Mouse (Mus musculus): Measurements from ENCODE around the gene Dcbld2.

Gene Dcbld2

DNA sequence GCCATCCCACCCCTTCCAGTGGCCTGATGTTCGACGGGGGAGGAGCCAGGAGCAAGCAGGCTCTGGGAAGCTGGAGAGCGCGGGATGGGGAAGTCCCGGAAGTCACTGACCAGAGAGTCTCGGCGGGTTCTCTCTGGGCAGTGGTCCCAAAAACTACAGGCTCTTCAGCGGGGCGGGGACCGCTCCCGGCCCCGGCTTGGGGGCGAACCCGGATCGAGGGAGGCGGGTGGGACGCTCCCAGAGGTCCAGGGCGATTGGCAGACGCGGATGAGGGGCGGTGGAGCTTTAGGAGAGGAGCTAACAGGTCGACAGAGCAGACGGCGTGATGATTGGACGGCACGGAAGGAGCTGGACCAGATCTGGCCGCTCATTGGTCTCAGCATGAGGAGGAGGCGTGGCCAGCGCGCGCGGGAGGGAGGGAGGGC, at the start of gene Dcbld2:
TSS of gene Dcbld2 (plus strand) at position 382 of the 425 bp plus-strand sequence.
- DNase-seq: peak; percentile 90

DNA sequence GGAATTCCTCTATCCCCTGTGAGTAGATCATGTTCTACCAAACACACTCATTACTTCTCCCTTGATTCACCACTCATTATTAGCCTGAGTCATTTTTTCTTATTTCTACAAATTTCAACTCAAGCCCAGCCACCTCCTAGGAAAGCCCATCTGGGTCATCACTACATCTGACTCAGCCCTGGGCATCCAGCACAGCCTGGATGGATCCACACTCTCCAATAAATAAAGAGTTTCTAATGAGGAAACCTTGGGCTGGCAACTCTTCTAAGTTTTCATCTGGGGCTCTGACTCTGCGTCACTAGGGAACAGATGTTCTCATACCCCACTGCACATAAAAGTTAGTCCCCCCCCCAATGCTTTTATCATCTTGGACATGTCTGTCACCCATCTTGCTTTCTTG, 31.1 kb upstream of the Dcbld2 start:
- DNase-seq: no peak

DNA sequence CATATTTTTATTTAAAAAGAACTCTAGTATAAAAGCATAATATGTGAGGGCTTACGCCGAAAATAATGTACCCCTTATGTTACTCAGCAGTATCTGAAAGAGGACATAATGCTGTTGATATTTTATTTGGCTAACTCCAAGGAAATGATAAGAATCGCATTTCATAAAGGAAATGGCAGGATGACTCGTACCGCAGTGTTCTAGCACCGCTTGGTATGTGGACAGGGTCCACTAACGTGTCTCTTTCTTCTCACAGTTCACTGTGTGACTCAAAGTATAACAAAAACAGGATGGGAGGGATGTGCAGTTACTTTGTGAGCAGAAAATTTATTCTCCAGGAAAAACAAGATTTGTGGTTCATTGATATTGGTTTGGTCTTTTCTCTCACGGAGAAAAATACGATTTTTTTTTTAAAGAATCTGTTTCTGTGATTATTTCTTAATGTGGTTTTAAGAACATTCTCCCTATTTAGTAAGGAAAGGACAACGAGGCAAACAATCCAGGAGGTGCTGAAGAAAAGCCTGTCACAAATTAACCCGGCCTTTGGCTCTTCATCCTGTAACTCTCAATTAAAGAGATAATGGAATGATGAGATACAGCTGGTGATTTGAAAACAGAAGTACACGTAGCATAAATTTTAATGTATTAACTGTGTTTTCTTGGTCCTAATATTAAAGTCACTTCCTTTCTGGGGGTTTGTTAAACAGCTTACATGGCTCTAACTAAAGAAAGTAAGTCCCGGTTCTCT, 30.3 kb upstream of the Dcbld2 start:
- no peak for DNase-seq

DNA sequence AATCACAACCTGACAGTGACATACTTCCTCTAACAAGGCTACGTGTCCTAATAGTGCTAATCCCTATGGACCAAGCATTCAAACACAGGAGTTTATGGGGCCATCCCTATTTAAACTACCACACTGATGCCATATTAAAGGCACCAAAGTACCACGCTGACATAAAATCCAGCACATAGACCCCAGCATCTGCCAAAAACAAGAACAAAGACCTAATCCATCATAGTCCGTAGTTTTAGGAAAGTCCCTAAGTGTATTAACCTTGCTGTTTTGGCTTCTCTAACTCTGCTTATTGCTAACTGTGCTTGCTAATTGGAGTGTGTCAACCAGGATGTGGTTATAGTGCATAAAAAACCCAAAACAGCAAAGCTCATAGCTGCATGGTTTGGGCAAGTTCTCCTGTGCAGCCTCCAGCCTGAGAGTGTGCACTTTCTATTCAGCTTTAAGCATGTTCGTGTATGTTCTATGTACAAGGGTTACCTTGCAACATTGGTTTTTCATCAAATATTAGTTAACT, 21.9 kb upstream of the Dcbld2 start:
- DNase-seq: no peak

DNA sequence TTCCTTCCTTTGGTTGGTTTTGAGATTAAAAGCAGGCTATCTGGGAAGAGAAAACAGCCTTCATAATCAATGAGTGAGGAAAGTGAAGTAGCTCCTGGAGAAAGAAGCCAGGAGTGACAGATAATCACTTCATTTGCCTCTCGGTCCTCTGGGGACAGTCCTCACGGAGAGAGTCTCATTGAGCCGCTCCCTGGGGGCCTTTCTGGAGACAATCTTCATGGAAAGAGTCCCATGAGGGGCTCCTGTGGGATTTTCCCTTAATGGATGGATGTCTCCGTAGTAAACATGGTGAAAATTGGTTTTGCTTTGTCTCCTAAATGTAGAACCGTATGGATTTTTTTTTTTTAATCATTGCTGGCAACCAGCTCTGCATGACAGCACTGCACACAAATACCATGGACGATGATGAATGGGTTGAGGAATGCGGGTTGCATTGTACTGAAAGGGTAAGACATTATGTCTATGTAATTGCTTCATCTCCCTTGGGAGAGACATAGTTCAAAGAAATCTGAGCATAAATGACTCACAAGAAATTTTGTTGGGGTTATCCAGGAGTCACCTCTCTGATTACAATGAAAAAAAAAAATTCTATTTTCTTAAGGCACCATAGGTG, 19.0 kb upstream of the Dcbld2 start:
- DNase-seq: no peak

DNA sequence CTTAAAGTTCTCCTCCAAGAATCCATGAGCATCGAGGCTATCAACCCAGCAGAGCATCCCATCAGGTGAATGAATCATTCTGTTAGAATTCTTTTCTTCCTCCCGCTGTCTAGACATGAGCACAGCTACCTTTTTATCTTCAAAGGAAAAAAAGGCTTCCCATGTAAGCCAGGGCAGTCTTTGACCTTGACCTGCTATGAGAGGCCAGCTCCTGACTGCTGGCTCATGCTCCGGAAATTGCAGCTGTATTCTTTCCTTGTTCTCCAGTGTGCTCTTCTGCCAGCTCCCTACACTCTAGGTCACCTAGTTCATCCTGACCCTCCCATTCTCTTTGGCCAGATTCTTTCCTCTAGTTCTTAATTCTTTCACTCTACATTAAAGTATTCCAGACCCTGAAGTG, 15.2 kb upstream of the Dcbld2 start:
- DNase-seq: no peak

DNA sequence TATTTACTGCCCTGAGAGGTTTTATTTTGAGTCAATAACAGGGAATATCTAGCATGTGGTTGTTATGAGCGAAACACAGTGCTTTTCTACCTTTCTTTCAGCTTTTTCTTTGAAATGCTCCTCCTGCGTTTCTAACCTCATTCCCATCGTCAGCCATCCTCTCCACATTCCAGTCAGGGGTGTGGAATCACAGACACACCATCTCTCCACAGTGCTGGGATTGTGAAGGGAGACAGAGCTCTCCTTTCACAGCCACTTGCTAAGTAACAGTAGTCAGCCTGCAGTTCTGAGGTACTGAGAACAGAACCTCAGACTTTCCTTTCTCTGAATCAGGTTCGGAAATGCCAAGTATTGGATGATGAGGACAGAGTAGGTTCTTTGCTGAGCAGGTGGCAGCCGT, 14.1 kb upstream of the Dcbld2 start:
- DNase-seq: no peak

DNA sequence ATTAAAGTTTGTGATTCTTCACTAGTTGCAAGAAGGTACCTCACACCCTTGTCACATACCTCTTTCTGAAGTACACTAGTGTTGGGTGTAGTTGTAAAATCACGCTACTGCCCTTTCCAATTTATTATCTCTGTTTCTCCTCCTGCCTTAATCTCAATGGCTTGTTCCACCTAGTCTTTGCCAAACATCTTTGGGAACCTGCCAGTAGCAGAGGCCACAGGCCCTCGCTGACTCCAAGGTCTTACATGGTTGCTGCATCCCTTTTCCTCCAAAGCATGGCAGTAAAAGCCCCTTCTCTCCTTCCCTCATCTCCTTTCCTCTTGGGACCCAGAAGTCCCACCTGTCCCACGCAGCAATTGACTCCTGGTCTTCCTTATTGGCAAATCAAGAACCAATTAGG, 9.6 kb upstream of the Dcbld2 start:
- no peak for DNase-seq

DNA sequence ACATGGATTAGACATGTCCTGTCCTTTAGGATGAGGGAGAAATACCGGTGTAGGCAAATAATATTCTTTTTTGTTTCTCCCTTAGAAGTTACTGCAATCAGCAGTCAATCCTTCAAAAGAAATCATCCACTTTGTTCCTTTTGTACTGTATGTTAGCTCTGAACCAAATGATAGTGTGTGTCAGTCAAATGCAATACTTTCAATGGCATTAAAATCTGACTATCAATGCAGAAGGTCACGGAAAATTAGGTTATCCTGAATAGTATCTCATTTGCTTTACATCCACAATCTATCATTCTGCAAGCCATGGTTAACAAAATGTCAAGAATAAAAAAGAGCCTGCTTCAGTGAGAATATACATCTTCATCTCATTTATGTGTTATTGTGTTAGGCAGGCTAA, 7.2 kb upstream of the Dcbld2 start:
- no peak for DNase-seq

DNA sequence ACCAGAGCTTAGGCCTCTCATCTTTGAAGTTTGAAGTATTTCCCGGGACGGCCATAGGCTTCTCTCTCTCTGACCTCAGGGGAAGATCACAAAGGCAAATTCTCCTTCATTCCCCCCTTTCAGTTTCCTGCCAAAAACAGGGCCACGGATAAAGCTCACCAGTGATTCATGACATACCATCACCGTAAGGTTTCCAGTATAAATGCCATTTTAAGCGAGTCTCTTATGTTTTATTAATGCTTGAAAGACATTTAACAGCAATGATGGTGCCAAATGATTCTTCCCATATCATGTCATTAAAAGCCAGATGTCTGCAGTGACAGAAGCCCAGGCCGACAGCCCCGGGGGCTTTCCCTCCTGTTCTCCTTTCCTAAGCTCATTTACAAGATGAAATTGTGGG, 3.6 kb upstream of the Dcbld2 start:
- no peak for DNase-seq

DNA sequence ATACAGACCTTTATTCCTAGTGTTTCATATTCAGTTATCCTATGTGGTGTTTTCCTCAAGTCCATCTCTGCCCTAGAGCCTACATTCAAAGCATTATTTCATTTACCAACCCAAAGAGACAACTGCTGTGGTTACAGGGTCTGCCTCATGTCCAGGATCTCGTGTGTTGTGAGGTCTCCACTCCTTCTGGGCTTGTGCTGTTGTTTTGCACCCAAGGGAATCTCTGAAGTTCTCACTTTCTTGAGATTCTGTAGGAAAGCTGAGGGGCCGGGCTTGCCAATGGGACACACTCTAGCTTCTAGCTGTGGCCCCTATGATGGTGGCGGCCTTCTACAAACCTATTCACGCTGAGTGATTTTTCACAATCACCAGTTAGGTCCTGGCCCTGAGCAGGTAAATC, 3.0 kb upstream of the Dcbld2 start:
- DNase-seq: no peak

DNA sequence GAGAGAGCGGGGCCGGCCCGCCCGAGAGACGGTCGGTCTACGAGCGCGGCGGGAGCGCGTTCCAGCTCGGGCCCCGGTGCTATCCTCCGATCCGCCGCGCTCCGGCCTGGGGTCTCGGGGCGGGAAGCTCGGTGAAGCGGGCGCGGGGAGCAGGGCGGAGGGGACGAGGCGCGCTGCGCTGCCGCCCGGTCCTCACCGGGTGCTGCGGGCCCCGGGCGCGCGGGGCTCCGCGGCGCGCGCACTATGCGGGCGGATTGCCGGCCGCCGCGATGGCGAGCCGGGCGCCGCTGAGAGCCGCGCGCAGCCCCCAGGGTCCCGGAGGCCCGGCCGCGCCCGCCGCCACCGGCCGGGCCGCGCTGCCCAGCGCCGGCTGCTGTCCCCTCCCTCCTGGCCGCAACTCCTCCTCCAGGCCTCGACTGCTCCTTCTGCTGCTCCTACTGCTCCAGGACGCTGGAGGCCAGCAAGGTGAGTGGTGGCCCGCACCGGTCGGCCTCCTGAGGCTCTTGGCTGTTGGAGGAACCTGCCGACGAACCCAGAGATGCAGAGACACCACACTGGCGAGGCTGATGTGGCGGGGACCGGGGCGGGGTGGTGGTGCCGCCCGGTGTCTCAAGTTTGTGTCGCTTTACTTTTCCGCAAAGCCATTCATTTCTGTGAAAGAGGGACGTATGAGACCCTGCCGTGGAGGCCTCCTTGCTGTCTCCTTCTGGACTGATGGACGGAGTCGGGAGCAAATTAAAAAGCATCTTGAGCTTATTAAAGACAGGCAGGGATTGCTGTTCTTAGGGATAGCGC, 441 bp downstream of the Dcbld2 start:
- peak; percentile 44 for DNase-seq

DNA sequence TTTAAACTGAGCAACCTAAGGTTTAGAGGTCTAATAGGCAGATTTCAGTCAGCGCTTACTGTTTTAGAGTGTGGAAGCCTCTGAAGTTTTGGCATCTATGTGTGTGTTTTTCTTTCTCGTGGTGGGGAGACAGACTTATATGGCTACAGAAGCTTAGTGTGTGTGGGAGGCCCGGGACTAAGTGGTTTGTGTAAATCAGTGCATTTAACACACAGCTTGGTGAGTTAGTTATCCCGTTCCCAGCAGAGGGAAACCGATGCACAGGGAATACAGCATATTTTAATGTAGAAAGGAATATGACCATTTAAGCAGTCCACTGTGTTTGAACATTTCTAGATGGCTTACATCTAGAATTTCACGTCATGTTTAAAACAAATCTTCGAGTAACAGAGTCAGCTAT, 1.6 kb downstream of the Dcbld2 start:
- no peak for DNase-seq

DNA sequence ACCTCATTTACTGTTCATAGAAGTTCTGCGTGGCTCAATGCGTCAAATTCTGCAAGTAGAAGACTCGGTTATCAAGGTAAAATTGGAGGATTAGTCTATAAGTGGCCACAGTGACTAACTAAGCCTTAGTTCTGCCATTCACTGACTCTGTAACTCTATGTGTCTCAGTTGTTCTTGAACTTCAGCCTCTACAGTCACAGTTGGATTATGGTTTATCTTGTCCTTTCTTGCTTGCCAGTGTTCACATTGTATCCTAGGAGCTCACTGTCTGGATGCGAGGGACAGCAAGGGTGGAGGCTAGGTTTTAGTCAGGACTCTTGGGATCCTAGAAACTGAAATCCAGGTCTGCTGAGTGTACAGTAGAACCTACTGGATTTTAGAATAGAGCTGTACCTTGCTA, 6.6 kb downstream of the Dcbld2 start:
- no peak for DNase-seq

DNA sequence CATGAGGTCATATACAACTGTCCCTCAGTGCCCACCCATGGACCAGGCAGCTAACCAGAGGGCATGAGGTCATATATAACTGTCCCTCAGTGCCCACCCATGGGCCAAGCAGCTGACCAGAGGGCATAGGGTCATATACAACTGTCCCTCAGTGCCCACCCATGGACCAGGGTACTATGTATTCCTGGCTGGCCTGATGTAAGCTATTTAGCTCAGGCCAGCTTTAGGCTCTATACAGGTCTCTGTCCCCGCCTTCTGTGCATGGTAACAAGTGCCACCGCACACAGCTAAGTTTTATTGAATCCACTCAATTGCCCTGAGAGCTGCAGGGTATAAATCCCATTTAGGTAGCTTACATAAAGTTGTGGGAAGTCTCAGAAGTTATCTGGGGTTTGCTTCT, 7.3 kb downstream of the Dcbld2 start:
- DNase-seq: no peak

DNA sequence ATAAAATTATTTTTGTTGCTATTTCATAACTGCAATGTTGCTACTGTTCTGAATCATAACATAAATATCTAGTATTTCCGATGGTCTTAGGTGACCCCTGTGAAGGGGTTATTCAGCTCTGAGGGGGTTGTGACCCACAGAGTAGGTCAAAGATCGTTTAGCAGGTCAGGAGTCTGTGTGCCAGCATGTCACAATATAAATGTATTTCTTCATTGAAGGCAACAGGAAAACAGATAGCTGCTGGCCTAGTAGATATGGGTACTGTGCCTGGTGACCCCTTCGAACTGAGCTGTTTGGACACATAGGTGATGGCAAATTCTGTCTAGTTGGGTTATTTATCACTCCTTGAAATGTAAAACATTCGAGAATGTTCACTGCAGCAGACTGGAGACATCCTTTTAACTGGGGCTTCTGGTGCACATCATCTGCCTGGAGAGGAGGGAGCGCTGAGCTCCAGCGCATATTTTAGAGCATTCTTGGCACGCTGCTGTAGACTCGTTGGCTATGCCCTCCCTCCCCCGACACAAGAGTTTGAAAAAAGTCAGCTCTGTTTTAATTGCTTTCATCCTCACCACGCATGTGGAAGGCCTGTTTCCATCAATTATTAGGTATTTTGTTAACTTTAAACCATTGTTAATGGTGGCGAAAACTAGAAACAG, 13.6 kb downstream of the Dcbld2 start:
- no peak for DNase-seq

DNA sequence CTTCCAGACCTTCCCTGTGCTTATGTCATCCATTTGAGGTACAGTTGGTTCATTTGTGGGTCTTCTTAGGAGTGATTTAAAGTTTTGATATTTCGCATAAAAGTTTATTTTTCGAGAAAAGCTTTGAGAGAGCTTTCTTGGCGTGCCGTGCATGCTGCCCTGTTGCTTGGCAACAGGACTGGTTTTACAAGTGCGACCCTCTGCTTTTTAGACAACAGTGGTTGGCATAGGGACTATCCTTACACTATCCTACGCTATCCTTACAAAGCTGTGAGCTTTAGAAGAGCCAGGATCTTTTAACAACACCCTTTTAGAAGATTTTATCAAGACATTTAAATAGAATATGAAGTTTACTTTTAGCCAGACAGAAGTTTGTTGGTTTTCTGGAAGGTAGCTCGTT, 22.0 kb downstream of the Dcbld2 start:
- no peak for DNase-seq

DNA sequence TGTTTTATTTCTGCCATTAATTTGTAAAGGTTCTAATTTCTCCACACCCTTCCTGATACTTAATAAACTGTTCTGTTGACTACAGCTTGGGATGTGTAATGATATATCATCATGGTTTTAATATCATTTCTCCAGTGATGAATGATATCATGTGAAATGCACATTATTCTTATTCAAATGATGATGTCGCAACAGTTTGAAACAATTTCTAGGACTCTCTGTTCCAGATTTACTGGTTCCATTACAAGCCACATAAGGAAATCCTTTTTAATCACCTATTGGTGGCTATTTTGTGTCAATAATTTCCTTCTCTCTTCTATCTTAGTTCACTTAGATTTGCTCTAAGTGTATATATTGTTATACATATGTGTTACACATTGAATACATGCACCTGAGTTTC, 24.1 kb downstream of the Dcbld2 start:
- no peak for DNase-seq

DNA sequence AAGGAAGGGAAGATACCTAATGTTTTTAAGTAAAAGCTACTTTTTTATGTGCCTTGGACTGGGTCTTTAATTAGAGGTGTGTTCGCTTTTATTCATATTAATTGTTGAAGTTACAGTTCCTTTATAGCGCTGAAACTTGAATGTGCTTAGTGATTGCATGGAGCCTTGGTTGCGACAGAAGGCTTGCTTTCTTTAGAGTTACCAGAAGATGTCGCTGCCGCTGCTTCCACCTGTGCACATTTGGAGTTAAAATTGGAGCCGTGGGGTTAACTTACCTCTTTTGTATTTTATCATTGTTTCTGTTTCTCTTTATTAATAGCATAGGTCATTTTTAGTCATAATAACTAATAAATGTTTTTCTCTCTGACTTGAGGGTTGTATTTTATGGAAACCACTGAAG, 36.5 kb downstream of the Dcbld2 start:
- no peak for DNase-seq

DNA sequence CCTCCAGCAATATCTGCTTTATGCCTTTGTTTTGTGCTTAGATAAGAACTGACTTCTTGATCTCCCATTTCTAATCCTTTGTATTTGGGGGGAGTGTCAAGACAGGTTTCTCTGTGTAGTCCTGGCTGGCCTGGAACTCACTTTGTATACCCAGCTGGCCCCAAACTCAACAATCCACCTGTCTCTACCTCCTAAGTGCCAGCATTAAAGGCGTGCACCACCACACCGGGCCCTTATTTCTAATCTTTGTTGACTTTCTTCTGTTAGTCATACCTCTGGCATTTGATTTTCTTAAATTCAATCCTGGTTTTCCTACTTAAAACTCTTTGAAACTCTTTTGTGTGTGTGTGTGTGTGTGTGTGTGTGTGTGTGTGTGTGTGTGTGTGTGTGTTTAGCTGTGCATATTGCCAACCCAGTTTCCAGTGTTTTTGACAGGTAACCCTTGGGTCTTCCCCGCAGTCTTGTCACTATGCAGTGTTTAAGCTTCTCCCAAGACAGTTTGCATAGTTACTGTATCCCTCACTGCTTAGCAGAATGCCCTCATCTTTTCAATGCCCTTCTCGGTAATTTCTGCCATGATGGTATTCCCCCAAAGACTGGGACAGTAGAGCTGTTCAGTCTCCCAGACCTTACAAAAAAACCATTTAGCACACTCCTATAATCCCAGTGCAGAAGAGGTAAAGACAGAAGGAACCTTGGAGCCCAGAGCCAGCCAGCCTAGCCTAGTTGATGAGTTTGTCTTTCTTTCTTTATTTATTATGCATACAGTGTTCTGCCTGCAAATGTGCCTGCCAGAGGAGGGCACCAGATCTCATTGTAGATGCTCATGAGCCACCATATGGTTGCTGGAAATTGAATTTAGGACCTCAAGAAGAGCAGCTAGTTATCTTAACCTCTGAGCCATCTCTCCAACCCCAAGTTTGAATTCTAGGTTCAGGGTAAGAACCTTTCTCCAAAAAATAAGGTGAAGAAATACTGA, 38.3 kb downstream of the Dcbld2 start:
- no peak for DNase-seq

DNA sequence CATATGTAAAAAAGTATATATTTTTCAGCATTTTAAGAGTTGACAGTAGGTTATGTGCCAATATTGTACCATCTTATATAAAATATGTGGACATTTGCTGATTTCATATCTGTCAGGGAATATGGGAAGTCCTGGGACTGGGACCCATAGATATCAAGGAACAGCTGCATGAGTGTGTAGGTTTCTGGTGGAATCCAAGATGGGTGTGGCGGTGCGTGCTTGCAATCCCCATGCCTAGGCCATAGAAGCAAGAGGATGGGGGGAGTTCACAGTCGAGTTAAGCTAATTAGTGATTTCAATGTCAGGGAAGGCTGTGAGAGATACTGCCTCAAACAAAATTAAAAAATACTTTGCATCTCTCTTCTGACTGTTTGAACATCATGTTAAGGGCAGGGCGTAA, 40.8 kb downstream of the Dcbld2 start:
- DNase-seq: no peak

DNA sequence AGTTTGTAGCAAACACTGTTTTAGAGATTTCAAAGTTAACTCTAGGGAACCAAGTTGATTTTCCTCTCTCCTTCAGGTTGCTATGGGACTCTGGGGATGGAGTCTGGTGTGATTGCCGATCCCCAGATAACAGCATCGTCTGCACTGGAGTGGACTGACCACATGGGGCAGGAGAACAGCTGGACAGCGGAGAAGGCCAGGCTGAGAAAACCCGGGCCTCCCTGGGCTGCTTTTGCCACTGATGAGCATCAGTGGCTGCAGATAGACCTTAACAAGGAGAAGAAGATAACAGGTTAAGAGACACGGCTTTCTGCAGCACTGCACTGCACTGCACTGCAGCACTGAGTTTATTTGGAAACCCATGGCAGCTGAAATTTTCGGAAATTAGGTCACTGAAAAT, 42.4 kb downstream of the Dcbld2 start:
- DNase-seq: no peak

Data from thymus, postnatal 4 days (tissue).